Mouse (Mus musculus): ENCODE measurements around the gene Srsf9. TPM values are rescaled to one million over a fixed set of nuclear protein-coding genes. Genes with fewer than 3 reads are reported as not detected.

The Srsf9 gene
- total and polyA plus RNA-seq, 2 experiments from 2014 or later, result 41.1 to 67.5 TPM

GRCm38 (mm10) chr5:115284735-115285134, 42.2 kb upstream of the Srsf9 start:
- no peak for TF ChIP-seq EP300 (IDR thresholded peaks at IDR 0.05; ENCODE audit: low read depth)
- TF ChIP-seq CTCF (IDR thresholded peaks at IDR 0.05; ENCODE audit: low read depth), result peak; percentile 27
- Histone ChIP-seq H3K9me3 (replicated peaks; ENCODE audit: control insufficient read depth, low read length) (no peaks in the 10 kb centered on the region), H3K36me3 (replicated peaks; ENCODE audit: control insufficient read depth, insufficient read depth, low read length) (peaks cover 25% of the 10 kb centered on the region), H3K4me2 (ENCODE audit: low read depth, low read length) (no peak overlapping the region), H3K27me3 (ENCODE audit: control insufficient read depth, insufficient read depth, low read length) (no peaks in the 10 kb centered on the region), H3K9ac (replicated peaks; ENCODE audit: low read depth, low read length) (no peak overlapping the region), H3K4me3 (ENCODE audit: low read depth, low read length) (no peak overlapping the region), H3K27ac (ENCODE audit: low read depth) (no peak overlapping the region), H3K4me1 (ENCODE audit: control insufficient read depth, insufficient read depth) (peaks cover 5% of the 10 kb centered on the region; the same call in 1 of the 2 replicates)
- WGBS, result 83% methylated on average over 3 of the region's 3 CpGs
- DNase-seq (ENCODE audit: low spot score) (no peak), ATAC-seq (ENCODE audit: insufficient read depth, low read depth) (no peak)

GRCm38 (mm10) chr5:115294173-115294572, 32.8 kb upstream of the Srsf9 start:
- no peak for TF ChIP-seq EP300 (IDR thresholded peaks at IDR 0.05; ENCODE audit: low read depth)
- no peak for ATAC-seq (ENCODE audit: insufficient read depth, low read depth)
- peaks cover 77% of the 10 kb centered on the region for H3K36me3 ChIP-seq (replicated peaks; ENCODE audit: control insufficient read depth, insufficient read depth, low read length)

GRCm38 (mm10) chr5:115296347-115296746, 30.6 kb upstream of the Srsf9 start:
- Histone ChIP-seq H3K27ac (ENCODE audit: low read depth) (no peak overlapping the region), H3K4me1 (ENCODE audit: control insufficient read depth, insufficient read depth) (0 out of 2 replicates have a peak, but pooled peaks cover 4% of the 10 kb centered on the region), H3K4me3 (ENCODE audit: low read depth, low read length) (no peak overlapping the region), H3K4me2 (ENCODE audit: low read depth, low read length) (no peak overlapping the region), H3K9me3 (replicated peaks; ENCODE audit: control insufficient read depth, low read length) (no peaks in the 10 kb centered on the region), H3K36me3 (replicated peaks; ENCODE audit: control insufficient read depth, insufficient read depth, low read length) (peaks cover 58% of the 10 kb centered on the region), H3K27me3 (ENCODE audit: control insufficient read depth, insufficient read depth, low read length) (no peaks in the 10 kb centered on the region), H3K9ac (replicated peaks; ENCODE audit: low read depth, low read length) (no peak overlapping the region)
- 77% methylated on average over 10 of the region's 10 CpGs for WGBS
- TF ChIP-seq EP300 (IDR thresholded peaks at IDR 0.05; ENCODE audit: low read depth) (no peak), CTCF (IDR thresholded peaks at IDR 0.05; ENCODE audit: low read depth) (no peak)
- ATAC-seq (ENCODE audit: insufficient read depth, low read depth) (no peak), DNase-seq (ENCODE audit: low spot score) (no peak)

More at GRCm38 (mm10) chr5:115294173-115294572, 32.8 kb upstream of the Srsf9 start:
- DNase-seq (ENCODE audit: low spot score), result no peak
- H3K4me1 ChIP-seq (ENCODE audit: control insufficient read depth, insufficient read depth), result 0 out of 2 replicates have a peak, but pooled peaks cover 2% of the 10 kb centered on the region
- no peak overlapping the region for H3K4me3 ChIP-seq (ENCODE audit: low read depth, low read length)
- 88% methylated on average over 8 of the region's 8 CpGs for WGBS
- H3K9me3 ChIP-seq (replicated peaks; ENCODE audit: control insufficient read depth, low read length), result no peaks in the 10 kb centered on the region
- no peak overlapping the region for H3K9ac ChIP-seq (replicated peaks; ENCODE audit: low read depth, low read length)
- no peaks in the 10 kb centered on the region for H3K27me3 ChIP-seq (ENCODE audit: control insufficient read depth, insufficient read depth, low read length)
- no peak overlapping the region for H3K27ac ChIP-seq (ENCODE audit: low read depth)
- H3K4me2 ChIP-seq (ENCODE audit: low read depth, low read length), result no peak overlapping the region

- no peaks in the 10 kb centered on the region for H3K9me3 ChIP-seq (replicated peaks; ENCODE audit: control insufficient read depth, low read length)
- peak overlapping the region; percentile 71 for H3K9ac ChIP-seq (replicated peaks; ENCODE audit: low read depth, low read length)
- peak; percentile 79 for DNase-seq (ENCODE audit: low spot score)
- H3K27ac ChIP-seq (ENCODE audit: low read depth), result peak overlapping the region; percentile 82
- H3K4me1 ChIP-seq (ENCODE audit: control insufficient read depth, insufficient read depth), result 0 out of 2 replicates have a peak, but pooled peaks cover 8% of the 10 kb centered on the region
- peaks cover 34% of the 10 kb centered on the region for H3K36me3 ChIP-seq (replicated peaks; ENCODE audit: control insufficient read depth, insufficient read depth, low read length)
- TF ChIP-seq EP300 (IDR thresholded peaks at IDR 0.05; ENCODE audit: low read depth), result no peak
- peak; percentile 44; the same call in 1 of the 2 replicates for TF ChIP-seq CTCF (IDR thresholded peaks at IDR 0.05; ENCODE audit: low read depth)
- WGBS, result under 1% methylated on average over 45 of the region's 46 CpGs
- no peaks in the 10 kb centered on the region for H3K27me3 ChIP-seq (ENCODE audit: control insufficient read depth, insufficient read depth, low read length)
- peak; percentile 8 for ATAC-seq (ENCODE audit: insufficient read depth, low read depth)
- peak overlapping the region; percentile 77 for H3K4me2 ChIP-seq (ENCODE audit: low read depth, low read length)
- H3K4me3 ChIP-seq (ENCODE audit: low read depth, low read length), result peak overlapping the region; percentile 86
These were observed 26.8 kb upstream of the Srsf9 start for GRCm38 (mm10) chr5:115300035-115300744.

GRCm38 (mm10) chr5:115300792-115301614, 26.0 kb upstream of the Srsf9 start, which contains the start of gene Dynll1:
Gene Dynll1 (minus strand): TSS chr5:115300999.
- Histone ChIP-seq H3K27me3 (ENCODE audit: control insufficient read depth, insufficient read depth, low read length) (no peaks in the 10 kb centered on the region), H3K27ac (ENCODE audit: low read depth) (peak within 1 kb of the TSS; percentile 82), H3K4me3 (ENCODE audit: low read depth, low read length) (peak within 1 kb of the TSS; percentile 86), H3K4me1 (ENCODE audit: control insufficient read depth, insufficient read depth) (0 out of 2 replicates have a peak, but pooled peaks cover 8% of the 10 kb centered on the region), H3K4me2 (ENCODE audit: low read depth, low read length) (peak within 1 kb of the TSS; percentile 83), H3K9me3 (replicated peaks; ENCODE audit: control insufficient read depth, low read length) (no peaks in the 10 kb centered on the region), H3K9ac (replicated peaks; ENCODE audit: low read depth, low read length) (peak within 1 kb of the TSS; percentile 71), H3K36me3 (replicated peaks; ENCODE audit: control insufficient read depth, insufficient read depth, low read length) (peaks cover 26% of the 10 kb centered on the region)
- TF ChIP-seq EP300 (IDR thresholded peaks at IDR 0.05; ENCODE audit: low read depth), result peak; percentile 98
- peak; percentile 17 for TF ChIP-seq CTCF (IDR thresholded peaks at IDR 0.05; ENCODE audit: low read depth)
- DNase-seq (ENCODE audit: low spot score) (peak; percentile 95), ATAC-seq (ENCODE audit: insufficient read depth, low read depth) (peak; percentile 96)
- WGBS, result under 1% methylated on average over 65 of the region's 66 CpGs
